Mouse (Mus musculus) intestine, postnatal 0 days (tissue): Measurements from ENCODE around the gene Lgals4. TPM values are rescaled to one million over a fixed set of nuclear protein-coding genes. Genes with fewer than 3 reads are reported as not detected.

Experiments
- ATAC-seq: fragments of 200-750 bp; cut with Nextera tagmentation; 2 replicates; pipeline ENCODE4 v1.8.0; 2017; ENCODE audit warnings: mild to moderate bottlenecking, moderate TSS enrichment, moderate library complexity
- H3K27ac ChIP-seq: fragments of 300-500 bp; sonication (generic); 2 replicates; pipeline ENCODE4 v1.5.1; 2014; ENCODE audit warnings: mild to moderate bottlenecking, low read depth, low read length, moderate library complexity
- H3K27me3 ChIP-seq: fragments of 300-500 bp; sonication (generic); replicated peaks from 2 replicates; pipeline ENCODE4 v1.6.1; 2014; ENCODE audit warnings: low read length, mixed read lengths; ENCODE audit not compliant: control insufficient read depth, insufficient read depth
- H3K36me3 ChIP-seq: fragments of 300-500 bp; sonication (generic); 2 replicates; pipeline ENCODE4 v1.6.1; 2014; ENCODE audit warnings: mild to moderate bottlenecking, moderate library complexity; ENCODE audit not compliant: control insufficient read depth, insufficient read depth
- H3K4me1 ChIP-seq: fragments of 300-500 bp; sonication (generic); replicated peaks from 2 replicates; pipeline ENCODE4 v1.6.1; 2014; ENCODE audit warnings: antibody characterized with exemption, low read length, mixed read lengths; ENCODE audit not compliant: control insufficient read depth, insufficient read depth
- H3K4me2 ChIP-seq: fragments of 300-500 bp; sonication (generic); replicated peaks from 2 replicates; pipeline ENCODE4 v1.6.1; 2014; ENCODE audit warnings: low read depth, mild to moderate bottlenecking, moderate library complexity
- H3K4me3 ChIP-seq: fragments of 300-500 bp; sonication (generic); 2 replicates; pipeline ENCODE4 v1.5.1; 2014; ENCODE audit warnings: low read depth, low read length
- H3K9ac ChIP-seq: fragments of 300-500 bp; sonication (generic); 2 replicates; pipeline ENCODE4 v1.6.1; 2014; ENCODE audit warnings: mild to moderate bottlenecking, low read depth, low read length
- H3K9me3 ChIP-seq: fragments of 300-500 bp; sonication (generic); 2 replicates; pipeline ENCODE4 v1.6.1; 2016; ENCODE audit warnings: mixed run types; ENCODE audit not compliant: control insufficient read depth
- CTCF ChIP-seq: sonication (generic); IDR thresholded peaks from 2 replicates; pipeline ENCODE4 v1.5.1; 2016; ENCODE audit warnings: low read depth, mild to moderate bottlenecking, control low read depth, antibody characterized with exemption, moderate library complexity
- WGBS: fragments of 180-500 bp; shearing (Covaris S2); extraction: QIAGEN DNeasy Blood & Tissue Kit; methylation state at CpG from one replicate; pipeline ENCODE4 v1.1.7; 2014; 5-methylcytosine and 5-hydroxymethylcytosine counted together
- polyA plus RNA-seq: library from polyadenylated mRNA; unstranded; fragments of >200 nt; fragmentation: Nextera tagmentation; extraction: Ambion mirVana; gene quantifications from 2 replicates; pipeline ENCODE4 v1.2.1, GENCODE M21; 2015

Lgals4 gene
- polyA plus RNA-seq, result 2,376 and 2,464 TPM in 2 replicates

- TF ChIP-seq CTCF, result no peak
- Histone ChIP-seq H3K36me3 (peaks cover 42% of the 10 kb centered on the region; the same call in 1 of the 2 replicates), H3K27me3 (no peaks in the 10 kb centered on the region), H3K9ac (peak within 1 kb of the TSS; percentile 85), H3K4me2 (peak within 1 kb of the TSS; percentile 70), H3K9me3 (no peaks in the 10 kb centered on the region), H3K4me3 (peak within 1 kb of the TSS; percentile 59), H3K27ac (peak within 1 kb of the TSS; percentile 94), H3K4me1 (peaks cover 4% of the 10 kb centered on the region; the same call in 1 of the 2 replicates)
- WGBS, result 42% methylated on average over 6 of the region's 6 CpGs
- peak; percentile 76 for ATAC-seq
Observed at GRCm38 (mm10) chr7:28833723-28834347, at the start of gene Lgals4. Lgals4 (plus strand) TSS chr7:28833854.

GRCm38 (mm10) chr7:28785161-28785560 lies 48.5 kb upstream of the Lgals4 start:
- 76% methylated on average over 5 of the region's 5 CpGs for WGBS
- no peak for ATAC-seq
- Histone ChIP-seq H3K9ac (no peak overlapping the region), H3K36me3 (peaks cover 52% of the 10 kb centered on the region), H3K4me1 (peaks cover 6% of the 10 kb centered on the region; the same call in 1 of the 2 replicates), H3K4me2 (no peak overlapping the region), H3K27ac (no peak overlapping the region), H3K4me3 (no peak overlapping the region), H3K27me3 (no peaks in the 10 kb centered on the region), H3K9me3 (no peaks in the 10 kb centered on the region)
- TF ChIP-seq CTCF, result no peak

GRCm38 (mm10) chr7:28787884-28788283 lies 45.8 kb upstream of the Lgals4 start:
- no peak overlapping the region for H3K4me2 ChIP-seq
- H3K27me3 ChIP-seq, result no peaks in the 10 kb centered on the region
- WGBS, result 93% methylated on average over 9 of the region's 9 CpGs
- no peaks in the 10 kb centered on the region for H3K9me3 ChIP-seq
- ATAC-seq, result no peak
- TF ChIP-seq CTCF, result no peak
- H3K27ac ChIP-seq, result no peak overlapping the region
- H3K9ac ChIP-seq, result no peak overlapping the region
- H3K4me3 ChIP-seq, result no peak overlapping the region
- peaks cover 47% of the 10 kb centered on the region for H3K36me3 ChIP-seq
- H3K4me1 ChIP-seq, result peaks cover 5% of the 10 kb centered on the region; the same call in 1 of the 2 replicates

GRCm38 (mm10) chr7:28788307-28789195 lies 45.1 kb upstream of the Lgals4 start, which contains the start of gene Rinl:
Rinl (plus strand) TSS chr7:28788969.
- 48% methylated on average over 5 of the region's 5 CpGs for WGBS
- H3K4me3 ChIP-seq, result no peak within 1 kb of the TSS
- H3K4me2 ChIP-seq, result no peak within 1 kb of the TSS
- H3K36me3 ChIP-seq, result peaks cover 40% of the 10 kb centered on the region
- ATAC-seq, result no peak
- H3K4me1 ChIP-seq, result peaks cover 5% of the 10 kb centered on the region; the same call in 1 of the 2 replicates
- H3K27me3 ChIP-seq, result no peaks in the 10 kb centered on the region
- no peak within 1 kb of the TSS for H3K9ac ChIP-seq
- H3K27ac ChIP-seq, result peak within 1 kb of the TSS; percentile 28
- no peaks in the 10 kb centered on the region for H3K9me3 ChIP-seq
- TF ChIP-seq CTCF, result no peak

- no peak overlapping the region for H3K9ac ChIP-seq
- 51% methylated on average over 3 of the region's 3 CpGs for WGBS
Observed at GRCm38 (mm10) chr7:28789235-28789634, 44.4 kb upstream of the Lgals4 start.

More at GRCm38 (mm10) chr7:28789235-28789634, 44.4 kb upstream of the Lgals4 start:
- no peaks in the 10 kb centered on the region for H3K9me3 ChIP-seq
- H3K4me2 ChIP-seq, result no peak overlapping the region
- H3K27me3 ChIP-seq, result no peaks in the 10 kb centered on the region
- peaks cover 33% of the 10 kb centered on the region for H3K36me3 ChIP-seq
- H3K27ac ChIP-seq, result peak overlapping the region; percentile 28; the same call in 1 of the 2 replicates
- H3K4me1 ChIP-seq, result peaks cover 5% of the 10 kb centered on the region; the same call in 1 of the 2 replicates
- no peak for TF ChIP-seq CTCF
- no peak overlapping the region for H3K4me3 ChIP-seq
- no peak for ATAC-seq
